Mouse (Mus musculus) cerebral cortex, adult 2 months (tissue): ENCODE measurements around the gene BC048403.

ENCODE experiments used
- WGBS: fragments of 180-500 bp; shearing (Covaris S2); methylation state at CpG from one replicate; pipeline ENCODE4 v1.1.7; 2018; 5-methylcytosine and 5-hydroxymethylcytosine counted together

BC048403 gene

DNA sequence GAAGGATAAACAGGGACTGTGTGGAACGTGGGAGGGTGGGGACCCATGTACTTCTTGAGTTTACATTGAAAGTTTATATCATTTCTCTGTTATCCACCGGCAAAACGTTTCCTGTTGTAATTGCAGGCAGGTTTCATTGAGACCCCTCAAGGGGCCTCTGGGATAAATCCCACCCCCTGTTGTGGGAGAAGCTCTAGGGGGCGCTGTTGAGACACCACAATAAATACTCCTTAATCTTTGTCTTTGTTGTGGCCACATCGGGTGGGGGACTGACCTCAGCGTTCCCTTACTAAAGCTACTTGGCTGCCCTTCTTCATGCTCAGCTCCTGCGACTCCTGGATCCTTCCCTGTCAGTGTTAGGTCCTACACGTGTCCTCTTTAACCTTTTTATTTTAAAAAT is 19.4 kb downstream of the BC048403 start:
- 50% methylated on average over 8 of the region's 8 CpGs for WGBS

- WGBS: 79% methylated on average over 9 of the region's 9 CpGs
Measured at GRCm38 (mm10) chr10:121762141-121762540, 22.4 kb downstream of the BC048403 start.

- WGBS: 76% methylated on average over 9 of the region's 13 CpGs
Measured at GRCm38 (mm10) chr10:121763191-121763590, 23.5 kb downstream of the BC048403 start.

GRCm38 (mm10) chr10:121764469-121765173 is 24.9 kb downstream of the BC048403 start:
- WGBS: 77% methylated on average over 13 of the region's 13 CpGs

DNA sequence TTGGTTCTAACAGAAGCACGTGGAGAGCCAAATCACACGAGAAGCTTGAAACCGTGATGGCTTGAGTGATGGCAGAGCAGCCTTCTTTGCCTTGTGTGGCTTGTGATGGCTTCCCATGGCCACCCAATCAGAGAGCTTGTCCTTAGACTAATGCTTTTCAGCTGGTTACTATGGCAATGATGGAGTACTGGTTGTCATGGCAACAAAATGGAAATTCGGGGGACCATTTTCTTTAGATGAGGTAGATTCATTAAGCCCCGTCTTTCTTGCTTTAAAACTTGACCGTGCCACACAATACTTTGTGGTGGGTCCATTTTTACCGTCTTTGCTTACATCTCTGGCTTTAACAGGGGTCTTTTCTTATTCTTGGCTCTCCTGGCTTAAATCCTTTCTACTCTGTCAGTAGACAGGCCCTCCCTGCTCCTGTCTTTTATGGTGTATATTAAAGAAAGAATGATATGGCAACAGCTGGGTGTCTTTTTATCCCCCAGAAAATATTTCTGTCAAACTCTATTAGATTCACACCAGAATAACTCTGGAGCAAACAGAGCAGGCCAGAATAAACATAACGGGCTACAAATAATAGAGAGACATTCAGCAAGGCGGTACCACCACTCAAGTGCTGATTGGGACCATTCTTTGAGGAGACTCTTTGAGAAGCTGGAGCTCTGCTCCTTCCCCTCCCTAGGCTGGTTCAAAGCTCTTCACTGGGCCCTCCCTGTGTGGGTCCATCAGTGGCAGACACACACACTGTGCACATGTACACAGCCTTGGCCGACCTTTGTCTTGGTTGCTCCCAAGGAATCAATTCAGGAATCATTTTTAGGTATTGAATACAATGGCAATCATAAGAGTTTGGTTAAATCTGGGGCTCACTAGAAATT is 25.7 kb downstream of the BC048403 start:
- 41% methylated on average over 10 of the region's 10 CpGs for WGBS

DNA sequence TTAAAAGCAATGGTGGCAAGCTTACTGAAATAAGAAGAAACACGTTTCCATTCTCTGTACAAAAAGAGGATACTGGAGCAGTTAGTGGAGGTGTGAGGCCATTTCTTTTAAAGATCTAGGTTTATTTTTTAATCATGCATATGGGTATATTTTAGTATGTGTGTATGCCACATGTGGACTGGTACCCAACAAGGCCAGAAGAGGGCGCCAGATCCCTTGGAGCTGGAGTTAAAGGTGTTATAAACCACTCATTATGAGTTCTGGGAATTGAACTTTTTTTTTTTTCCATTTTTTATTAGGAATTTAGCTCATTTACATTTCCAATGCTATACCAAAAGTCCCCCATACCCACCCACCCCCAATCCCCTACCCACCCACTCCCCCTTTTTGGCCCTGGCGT is 27.6 kb downstream of the BC048403 start:
- 86% methylated on average over 3 of the region's 3 CpGs for WGBS

GRCm38 (mm10) chr10:121769711-121770110 is 30.0 kb downstream of the BC048403 start:
- 91% methylated on average over 5 of the region's 5 CpGs for WGBS

DNA sequence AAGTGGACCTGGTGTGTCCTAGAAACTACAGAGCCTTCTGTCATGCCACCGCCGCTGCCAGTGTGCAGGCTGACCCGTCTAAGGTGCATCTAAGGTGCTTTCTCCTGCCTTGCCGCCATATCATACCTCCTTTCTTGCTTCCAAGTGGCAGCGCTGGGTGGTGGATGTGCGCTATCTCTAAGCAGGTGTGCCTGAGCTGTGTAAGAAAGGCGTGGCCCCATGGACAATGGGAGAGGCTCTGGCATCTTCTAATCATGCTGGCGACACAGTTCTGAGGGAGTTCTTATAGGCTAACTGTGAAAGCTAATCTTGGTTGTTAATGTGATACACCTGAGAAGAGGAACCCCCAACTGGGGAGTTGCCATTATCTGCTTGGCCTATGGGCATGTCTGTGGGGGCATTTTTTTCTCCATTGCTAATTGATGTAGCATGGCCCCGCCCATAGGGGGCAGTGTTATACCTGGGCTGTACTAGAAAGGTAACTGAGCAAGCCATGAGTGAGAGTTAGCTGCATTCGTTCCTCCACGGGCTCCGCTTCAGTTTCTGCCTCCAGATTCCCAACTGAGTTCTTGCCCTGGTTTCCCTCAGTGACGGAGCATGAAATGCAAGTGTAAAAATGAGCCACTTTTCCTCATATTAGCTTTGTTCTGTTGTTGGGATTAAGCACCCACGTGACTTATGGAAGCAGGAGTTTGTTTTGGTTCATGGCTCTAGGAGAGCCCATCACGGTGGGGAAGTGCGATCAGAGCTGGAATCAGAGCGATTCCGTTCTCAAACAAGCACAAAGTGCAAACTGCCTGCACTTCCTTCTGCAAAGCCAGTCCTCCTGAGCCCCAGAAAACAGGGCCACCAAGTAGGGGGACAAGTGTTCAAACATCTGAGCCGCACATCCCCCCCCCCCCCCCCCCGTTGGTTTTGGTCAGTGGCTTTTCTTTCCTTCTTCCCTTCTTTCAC is 31.2 kb downstream of the BC048403 start:
- 48% methylated on average over 20 of the region's 20 CpGs for WGBS

DNA sequence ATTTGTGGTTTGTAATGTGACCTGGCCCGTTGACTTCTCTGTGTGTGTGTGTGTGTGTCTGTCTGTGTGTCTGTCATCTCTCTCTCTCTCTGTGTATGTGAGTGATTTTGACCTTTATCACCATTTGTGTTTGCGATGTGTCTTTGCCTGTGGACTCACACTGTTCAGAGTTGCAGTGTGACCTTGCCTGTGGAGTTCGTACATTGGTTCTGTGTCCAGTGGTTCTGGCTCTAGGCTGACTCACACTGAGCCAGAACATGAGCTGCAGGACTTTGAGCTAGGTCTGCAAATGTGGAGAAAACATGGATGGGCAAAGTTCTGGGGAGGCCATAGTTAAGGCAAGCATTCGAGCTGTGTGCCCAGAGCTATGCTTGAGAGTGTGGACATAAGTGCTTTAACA is 34.1 kb downstream of the BC048403 start:
- WGBS: 81% methylated on average over 4 of the region's 4 CpGs

- 45% methylated on average over 3 of the region's 3 CpGs for WGBS
Measured at GRCm38 (mm10) chr10:121775990-121776389, 36.3 kb downstream of the BC048403 start.

GRCm38 (mm10) chr10:121781159-121781558 is 41.4 kb downstream of the BC048403 start:
- WGBS: 41% methylated on average over 14 of the region's 14 CpGs

- WGBS: 82% methylated on average over 3 of the region's 3 CpGs
Measured at GRCm38 (mm10) chr10:121788536-121788935, 48.8 kb downstream of the BC048403 start.

DNA sequence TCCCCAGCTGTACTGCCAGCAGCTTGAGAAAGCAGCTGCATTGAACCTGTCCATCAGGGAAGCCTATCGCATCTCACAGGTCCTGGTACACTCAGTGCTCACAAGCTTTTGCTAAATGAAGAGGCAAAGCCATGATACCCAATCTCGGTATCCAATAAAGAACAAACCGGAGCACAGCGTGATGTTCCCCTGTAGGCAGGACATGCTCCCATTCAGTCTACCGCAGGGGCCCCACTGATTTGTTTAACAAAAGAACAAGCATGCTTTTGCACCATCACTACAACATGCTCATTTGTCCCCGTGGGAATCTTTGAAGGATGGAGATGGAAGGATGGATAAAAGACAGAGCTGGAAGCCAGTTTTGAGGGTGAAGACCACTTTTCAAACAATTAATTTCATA is 50.3 kb downstream of the BC048403 start:
- WGBS: 67% methylated on average over 6 of the region's 6 CpGs

- WGBS: 91% methylated on average over 17 of the region's 17 CpGs
Measured at GRCm38 (mm10) chr10:121792661-121793060, 52.9 kb downstream of the BC048403 start.

DNA sequence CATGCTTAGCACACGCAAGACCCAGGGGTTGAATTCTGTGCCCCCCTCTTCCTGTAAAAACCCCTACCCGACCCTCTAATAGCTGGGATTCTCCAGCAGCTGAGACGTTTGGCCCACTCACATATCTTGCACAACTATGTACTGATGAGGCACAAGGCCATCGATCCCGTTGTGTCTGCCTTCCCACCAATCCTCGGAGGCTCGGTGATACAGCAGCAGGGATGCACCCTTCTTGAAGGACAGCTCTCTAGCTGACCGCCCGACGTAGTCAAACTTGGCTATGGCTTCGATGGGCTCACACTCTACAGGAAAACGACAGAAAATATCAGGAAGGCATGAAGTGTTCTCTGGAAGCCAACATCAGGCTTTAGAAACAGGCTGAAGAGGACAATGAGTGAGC is 54.7 kb downstream of the BC048403 start:
- WGBS: 93% methylated on average over 12 of the region's 12 CpGs

DNA sequence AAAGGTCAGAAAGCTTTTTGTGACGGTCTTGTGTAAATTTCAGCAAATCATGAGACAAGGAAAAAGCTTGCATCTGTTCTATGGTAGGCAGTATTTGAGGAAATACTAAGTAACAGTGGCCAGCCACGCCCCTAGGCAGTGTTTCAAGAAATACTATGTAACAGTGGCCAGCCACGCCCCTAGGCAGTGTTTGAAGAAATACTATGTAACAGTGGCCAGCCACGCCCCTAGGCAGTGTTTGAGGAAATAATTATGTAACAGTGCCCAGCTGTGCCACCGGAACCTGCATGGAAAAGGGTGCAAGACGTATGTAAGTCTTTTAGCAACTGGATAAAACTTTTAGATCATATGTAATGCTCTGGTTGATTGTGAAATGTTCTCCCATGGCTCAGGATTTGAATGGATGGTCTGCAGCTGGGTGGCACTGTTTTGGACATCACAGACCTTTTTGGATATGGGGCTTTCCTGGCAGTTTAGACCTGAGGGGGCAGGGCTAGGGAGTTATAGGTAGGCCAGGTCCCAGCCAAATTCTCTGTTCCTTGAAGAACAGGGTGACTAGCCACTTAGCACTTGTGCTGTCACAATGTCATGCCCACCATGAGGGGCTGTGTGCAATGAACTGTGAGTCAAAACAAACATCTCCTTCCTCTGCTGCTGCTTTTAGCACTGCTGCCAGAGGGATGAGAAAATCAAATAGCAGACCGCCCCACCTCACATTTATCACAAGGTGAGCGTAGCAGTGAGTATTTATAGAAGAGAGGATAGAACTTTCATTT is 56.5 kb downstream of the BC048403 start:
- 77% methylated on average over 8 of the region's 8 CpGs for WGBS

- WGBS: 96% methylated on average over 13 of the region's 13 CpGs
Measured at GRCm38 (mm10) chr10:121800041-121800440, 60.3 kb downstream of the BC048403 start.
